Mouse (Mus musculus): Measurements from ENCODE around the gene Dab2ip. TPM values are rescaled to one million over a fixed set of nuclear protein-coding genes. Genes with fewer than 3 reads are reported as not detected.

Gene Dab2ip
- total and polyA plus RNA-seq, 3 experiments, result 0.02 to 2.2 (median 0.16) TPM

DNA sequence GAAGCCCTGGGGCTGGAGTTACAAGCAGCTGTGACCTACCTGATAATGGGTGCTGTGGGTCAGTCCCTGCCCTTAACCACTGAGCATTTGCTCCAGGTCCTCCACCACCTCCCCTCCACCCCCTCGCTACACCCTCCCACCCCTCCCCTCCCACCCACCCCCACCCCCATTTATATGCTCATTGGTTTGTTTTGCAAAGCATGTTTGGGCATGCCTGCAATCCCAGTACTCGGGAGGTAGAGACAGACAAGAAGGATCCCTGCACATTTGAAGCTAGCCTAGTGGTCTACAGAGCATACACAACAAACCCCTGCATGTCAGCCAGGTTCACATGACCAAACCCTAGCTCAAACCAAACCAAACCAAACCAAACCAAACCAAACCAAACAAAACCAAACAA lies 178.0 kb downstream of the Dab2ip start:
- Histone ChIP-seq H3K4me3 (ENCODE audit: low read depth, low read length) (no peak overlapping the region), H3K9me3 (replicated peaks) (0 out of 2 replicates have a peak, but pooled peaks cover 2% of the 10 kb centered on the region), H3K4me1 (ENCODE audit: insufficient read depth, low read depth, low read length) (peaks cover 5% of the 10 kb centered on the region), H3K27me3 (ENCODE audit: insufficient read depth, low read length) (peaks cover 11% of the 10 kb centered on the region), H3K36me3 (replicated peaks) (no peaks in the 10 kb centered on the region)
- DNase-seq (ENCODE audit: low spot score) (no peak), ATAC-seq (ENCODE audit: extremely low read depth, insufficient number of reproducible peaks, low FRiP score, poor library complexity, severe bottlenecking) (no peak)
- TF ChIP-seq GATA2 (IDR thresholded peaks at IDR 0.05; ENCODE audit: borderline replicate concordance, low read depth, low read length), result no peak
- TF ChIP-seq GATA1 (IDR thresholded peaks at IDR 0.05; ENCODE audit: borderline replicate concordance, low read length), result no peak
- no peak for TF ChIP-seq TAL1 (conservative IDR thresholded peaks at IDR 0.05; ENCODE audit: low read depth, low read length)

DNA sequence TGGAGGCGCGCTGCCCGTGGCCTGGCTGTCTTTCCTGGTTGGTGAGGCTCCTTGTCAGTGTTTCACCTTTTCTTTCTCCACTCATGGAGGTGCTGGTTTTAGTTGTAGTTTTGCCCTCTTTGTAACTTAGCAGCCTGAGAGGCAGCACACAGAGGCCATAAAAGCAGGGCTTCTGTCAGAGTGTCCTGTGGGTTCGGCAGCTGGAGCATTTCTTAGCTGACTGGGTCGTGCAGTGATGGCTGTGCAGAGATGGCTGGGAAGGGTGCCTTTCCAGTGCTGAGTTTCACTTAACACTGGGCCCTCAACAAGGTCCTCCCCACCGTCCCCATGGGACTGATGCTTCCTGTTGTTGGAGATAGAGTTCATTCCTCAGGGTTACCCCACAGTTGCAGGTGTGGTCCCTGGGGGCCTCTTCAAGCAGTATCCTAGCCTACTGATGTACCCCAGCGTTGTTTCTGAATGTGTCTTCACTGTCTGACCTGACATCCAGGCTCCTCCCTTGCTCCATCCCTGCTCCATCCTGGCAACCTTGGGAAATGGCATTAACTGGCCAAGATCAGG lies 179.5 kb downstream of the Dab2ip start:
- no peak overlapping the region for H3K4me3 ChIP-seq (ENCODE audit: low read depth, low read length)
- no peaks in the 10 kb centered on the region for H3K4me1 ChIP-seq (ENCODE audit: insufficient read depth, low read depth, low read length)
- TF ChIP-seq CTCF (IDR thresholded peaks at IDR 0.05; ENCODE audit: low read depth, low read length) (no peak), GATA2 (IDR thresholded peaks at IDR 0.05; ENCODE audit: borderline replicate concordance, low read depth, low read length) (no peak), TAL1 (conservative IDR thresholded peaks at IDR 0.05; ENCODE audit: low read depth, low read length) (no peak), GATA1 (IDR thresholded peaks at IDR 0.05; ENCODE audit: borderline replicate concordance, low read length) (no peak), POLR2AphosphoS5 (IDR thresholded peaks at IDR 0.05; ENCODE audit: insufficient replicate concordance, low read depth, low read length) (no peak)
- peaks cover 10% of the 10 kb centered on the region for H3K27me3 ChIP-seq (ENCODE audit: insufficient read depth, low read length)
- no peaks in the 10 kb centered on the region for H3K36me3 ChIP-seq (replicated peaks)
- 0 out of 2 replicates have a peak, but pooled peaks cover 2% of the 10 kb centered on the region for H3K9me3 ChIP-seq (replicated peaks)
- ATAC-seq (ENCODE audit: extremely low read depth, insufficient number of reproducible peaks, low FRiP score, poor library complexity, severe bottlenecking), result no peak
- no peak for DNase-seq (ENCODE audit: low spot score)

DNA sequence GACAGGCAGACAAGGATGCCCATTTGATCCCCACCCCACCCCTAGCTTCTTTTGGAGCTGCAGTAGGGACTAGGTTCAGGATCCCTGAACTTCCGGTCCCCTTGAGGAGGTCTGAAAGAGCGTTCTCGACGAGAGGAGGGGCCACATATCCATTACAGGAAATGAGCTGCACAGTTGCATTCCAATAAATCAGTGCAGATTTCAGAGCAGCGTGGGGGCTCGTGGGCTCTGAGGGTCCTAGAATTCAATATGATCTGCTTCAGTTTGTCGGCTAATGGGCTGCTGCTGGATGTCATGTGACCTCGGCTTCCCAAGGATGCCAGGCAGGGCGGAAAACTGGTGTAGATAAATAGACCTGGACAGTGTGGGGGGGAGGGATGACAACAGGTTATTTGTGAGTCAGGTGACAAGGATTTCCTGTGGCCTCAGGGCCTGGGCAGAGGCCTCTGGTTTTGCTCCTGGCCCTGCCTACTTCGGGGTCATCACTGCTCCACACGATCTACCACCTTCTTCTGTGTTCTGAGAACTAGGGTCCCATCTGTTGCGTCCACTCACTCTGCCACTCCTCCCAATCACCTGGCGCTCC lies 181.7 kb downstream of the Dab2ip start:
- Histone ChIP-seq H3K4me3 (ENCODE audit: low read depth, low read length) (no peak overlapping the region), H3K27me3 (ENCODE audit: insufficient read depth, low read length) (peaks cover 19% of the 10 kb centered on the region), H3K9me3 (replicated peaks) (no peaks in the 10 kb centered on the region), H3K36me3 (replicated peaks) (no peaks in the 10 kb centered on the region), H3K4me1 (ENCODE audit: insufficient read depth, low read depth, low read length) (no peaks in the 10 kb centered on the region)
- ATAC-seq (ENCODE audit: extremely low read depth, insufficient number of reproducible peaks, low FRiP score, poor library complexity, severe bottlenecking), result no peak
- TF ChIP-seq CTCF (IDR thresholded peaks at IDR 0.05; ENCODE audit: low read depth, low read length), result no peak
- TF ChIP-seq GATA1 (IDR thresholded peaks at IDR 0.05; ENCODE audit: borderline replicate concordance, low read length), result no peak
- TF ChIP-seq POLR2AphosphoS5 (IDR thresholded peaks at IDR 0.05; ENCODE audit: insufficient replicate concordance, low read depth, low read length), result no peak
- TF ChIP-seq GATA2 (IDR thresholded peaks at IDR 0.05; ENCODE audit: borderline replicate concordance, low read depth, low read length), result no peak
- TF ChIP-seq TAL1 (conservative IDR thresholded peaks at IDR 0.05; ENCODE audit: low read depth, low read length), result no peak
- no peak for DNase-seq (ENCODE audit: low spot score)

DNA sequence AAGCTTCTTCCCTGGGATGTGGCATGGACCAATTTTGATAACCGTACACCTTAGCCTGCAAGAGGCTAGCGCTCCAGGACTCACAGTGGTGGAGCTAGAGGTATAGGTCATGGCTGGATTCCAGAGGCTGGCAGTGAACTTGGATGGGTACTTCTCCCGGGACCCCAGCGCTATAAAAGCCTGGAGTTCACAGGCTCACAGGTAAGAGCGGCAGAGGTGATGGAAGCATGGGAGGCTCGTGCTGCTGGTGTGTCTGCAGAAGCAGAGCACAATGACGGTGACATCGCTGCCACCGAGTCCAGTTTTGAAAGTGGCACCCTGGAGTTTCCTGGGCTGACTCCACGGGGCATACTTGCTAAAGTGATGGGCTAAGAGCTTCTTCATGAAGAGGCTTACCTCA lies 187.8 kb downstream of the Dab2ip start:
- DNase-seq (ENCODE audit: low spot score) (no peak), ATAC-seq (ENCODE audit: extremely low read depth, insufficient number of reproducible peaks, low FRiP score, poor library complexity, severe bottlenecking) (no peak)
- TF ChIP-seq GATA1 (IDR thresholded peaks at IDR 0.05; ENCODE audit: borderline replicate concordance, low read length) (no peak), CTCF (IDR thresholded peaks at IDR 0.05; ENCODE audit: low read depth, low read length) (no peak), POLR2AphosphoS5 (IDR thresholded peaks at IDR 0.05; ENCODE audit: insufficient replicate concordance, low read depth, low read length) (no peak), GATA2 (IDR thresholded peaks at IDR 0.05; ENCODE audit: borderline replicate concordance, low read depth, low read length) (no peak), TAL1 (conservative IDR thresholded peaks at IDR 0.05; ENCODE audit: low read depth, low read length) (no peak)
- H3K4me1 ChIP-seq (ENCODE audit: insufficient read depth, low read depth, low read length), result no peaks in the 10 kb centered on the region
- peaks cover 29% of the 10 kb centered on the region for H3K27me3 ChIP-seq (ENCODE audit: insufficient read depth, low read length)
- no peaks in the 10 kb centered on the region for H3K36me3 ChIP-seq (replicated peaks)
- H3K4me3 ChIP-seq (ENCODE audit: low read depth, low read length), result no peak overlapping the region
- no peaks in the 10 kb centered on the region for H3K9me3 ChIP-seq (replicated peaks)

DNA sequence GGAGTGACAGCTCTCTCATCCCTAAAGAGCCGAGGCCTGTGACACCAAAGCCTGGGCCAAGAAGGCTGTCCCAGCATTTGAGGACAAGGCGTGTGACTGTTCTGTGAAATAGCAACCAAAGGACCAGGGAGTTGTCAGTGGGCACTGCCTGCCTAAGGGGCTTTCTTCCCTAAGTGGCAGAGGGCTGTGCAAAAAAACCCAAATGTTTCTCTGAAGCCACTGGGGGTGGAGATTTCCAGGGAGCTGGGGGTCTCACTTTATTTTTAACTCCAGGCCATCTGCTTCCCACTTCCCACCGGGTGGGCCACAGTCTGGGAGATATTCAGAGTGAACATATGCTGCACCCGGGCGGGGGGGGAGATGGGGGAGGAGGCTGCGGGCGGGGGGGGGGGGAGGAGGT lies 188.6 kb downstream of the Dab2ip start:
- TF ChIP-seq TAL1 (conservative IDR thresholded peaks at IDR 0.05; ENCODE audit: low read depth, low read length) (no peak), CTCF (IDR thresholded peaks at IDR 0.05; ENCODE audit: low read depth, low read length) (no peak), POLR2AphosphoS5 (IDR thresholded peaks at IDR 0.05; ENCODE audit: insufficient replicate concordance, low read depth, low read length) (no peak), GATA1 (IDR thresholded peaks at IDR 0.05; ENCODE audit: borderline replicate concordance, low read length) (no peak), GATA2 (IDR thresholded peaks at IDR 0.05; ENCODE audit: borderline replicate concordance, low read depth, low read length) (no peak)
- Histone ChIP-seq H3K27me3 (ENCODE audit: insufficient read depth, low read length) (peaks cover 29% of the 10 kb centered on the region), H3K36me3 (replicated peaks) (no peaks in the 10 kb centered on the region), H3K9me3 (replicated peaks) (no peaks in the 10 kb centered on the region), H3K4me1 (ENCODE audit: insufficient read depth, low read depth, low read length) (no peaks in the 10 kb centered on the region), H3K4me3 (ENCODE audit: low read depth, low read length) (no peak overlapping the region)
- DNase-seq (ENCODE audit: low spot score) (no peak), ATAC-seq (ENCODE audit: extremely low read depth, insufficient number of reproducible peaks, low FRiP score, poor library complexity, severe bottlenecking) (no peak)

DNA sequence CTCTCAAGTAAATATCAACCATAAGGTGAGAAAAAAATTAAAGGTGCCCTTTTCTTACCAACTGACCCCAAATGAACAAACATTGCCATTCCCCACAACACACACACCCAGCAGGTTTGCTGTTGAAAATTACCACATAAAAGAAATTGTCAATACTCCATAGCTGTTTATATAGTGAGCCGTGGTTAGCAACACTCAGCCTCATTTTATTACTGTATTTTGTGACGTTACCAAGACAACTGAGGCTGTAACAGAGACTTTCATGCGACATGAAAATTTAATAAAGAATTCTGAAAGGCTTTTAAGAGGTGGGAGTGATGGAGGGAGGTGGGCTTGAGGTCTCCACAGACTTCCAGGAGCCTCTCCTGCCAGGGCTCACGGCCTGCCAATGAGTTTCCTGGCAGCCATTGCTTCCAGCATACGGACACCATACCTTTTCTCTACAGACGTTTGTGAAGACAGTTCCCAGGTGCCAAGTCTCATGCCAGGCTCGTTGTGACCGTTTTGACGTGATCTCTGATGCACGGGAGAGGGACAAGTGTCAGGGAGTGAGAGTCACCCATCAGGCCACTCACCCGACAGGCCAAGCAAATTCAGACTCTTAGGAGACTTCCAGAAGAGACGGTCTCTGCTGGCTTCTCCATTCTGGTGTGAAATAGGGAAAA lies 189.4 kb downstream of the Dab2ip start:
- DNase-seq (ENCODE audit: low spot score), result no peak
- TF ChIP-seq CTCF (IDR thresholded peaks at IDR 0.05; ENCODE audit: low read depth, low read length) (no peak), GATA2 (IDR thresholded peaks at IDR 0.05; ENCODE audit: borderline replicate concordance, low read depth, low read length) (no peak), TAL1 (conservative IDR thresholded peaks at IDR 0.05; ENCODE audit: low read depth, low read length) (no peak), POLR2AphosphoS5 (IDR thresholded peaks at IDR 0.05; ENCODE audit: insufficient replicate concordance, low read depth, low read length) (no peak)
- Histone ChIP-seq H3K36me3 (replicated peaks) (no peaks in the 10 kb centered on the region), H3K4me3 (ENCODE audit: low read depth, low read length) (no peak overlapping the region), H3K4me1 (ENCODE audit: insufficient read depth, low read depth, low read length) (no peaks in the 10 kb centered on the region), H3K9me3 (replicated peaks) (no peaks in the 10 kb centered on the region), H3K27me3 (ENCODE audit: insufficient read depth, low read length) (peaks cover 36% of the 10 kb centered on the region)
- ATAC-seq (ENCODE audit: extremely low read depth, insufficient number of reproducible peaks, low FRiP score, poor library complexity, severe bottlenecking), result no peak

Measured in G1E (cell line).